Mouse (Mus musculus): ENCODE measurements around the gene Gm572. TPM values are rescaled to one million over a fixed set of nuclear protein-coding genes. Genes with fewer than 3 reads are reported as not detected.
A peak's percentile ranks its signal among the peaks of the same experiment; 100 is the strongest.

Gene Gm572
- polyA plus RNA-seq, 1 experiment from 2014 or later, result not detected

DNA sequence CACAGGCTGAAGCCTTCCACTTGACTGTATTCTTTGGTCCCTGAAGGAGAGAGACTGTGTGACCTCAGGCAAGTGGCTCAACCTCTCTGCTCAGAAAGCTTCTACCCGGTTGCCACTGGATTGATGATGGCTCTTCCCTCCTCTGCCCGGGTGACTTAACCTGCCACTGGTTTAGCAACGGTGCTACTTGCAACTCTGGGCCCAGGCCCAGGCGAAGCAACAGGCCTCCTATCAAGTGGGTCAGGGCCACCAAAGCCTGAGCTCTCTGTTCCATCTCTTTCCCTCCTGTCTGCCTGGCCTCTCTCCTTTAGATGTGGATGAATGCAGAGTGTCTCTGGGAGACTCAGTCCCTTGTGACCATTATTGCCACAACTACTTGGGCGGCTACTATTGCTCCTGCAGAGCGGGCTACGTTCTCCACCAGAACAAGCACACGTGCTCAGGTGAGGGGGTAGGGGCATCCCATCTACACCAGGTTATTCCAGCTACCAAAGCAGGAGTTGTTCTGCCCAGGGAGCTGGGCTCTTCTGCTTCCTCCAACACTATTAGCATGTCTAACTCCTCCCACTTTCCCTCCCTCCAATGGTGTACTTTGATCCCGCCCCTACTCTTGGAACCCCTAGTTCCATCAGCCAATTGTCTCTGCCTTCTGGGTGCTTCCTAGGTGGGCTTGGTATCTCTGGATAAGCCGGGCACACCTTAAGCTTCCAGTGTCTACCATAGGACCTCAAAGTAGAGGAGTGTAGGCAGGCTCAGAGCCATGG lies 39.6 kb upstream of the Gm572 start:
- no peak overlapping the region for H3K27ac ChIP-seq (ENCODE audit: low read length)
- no peak for ATAC-seq (ENCODE audit: low read depth)
- 0 out of 2 replicates have a peak, but pooled peaks cover under 1% of the 10 kb centered on the region for H3K4me1 ChIP-seq (replicated peaks; ENCODE audit: control insufficient read depth, insufficient read depth, low read length)
- no peak overlapping the region for H3K4me2 ChIP-seq (ENCODE audit: low read depth, low read length)
- WGBS, result 64% methylated on average over 10 of the region's 10 CpGs
- H3K27me3 ChIP-seq (ENCODE audit: control insufficient read depth, insufficient read depth, low read depth, low read length), result no peaks in the 10 kb centered on the region
- H3K9ac ChIP-seq (ENCODE audit: low read length), result no peak overlapping the region
- H3K4me3 ChIP-seq (ENCODE audit: low read length), result no peak overlapping the region
- H3K36me3 ChIP-seq (ENCODE audit: control insufficient read depth, insufficient read depth, low read length), result peaks cover 5% of the 10 kb centered on the region; the same call in 1 of the 2 replicates
- peaks cover 4% of the 10 kb centered on the region for H3K9me3 ChIP-seq (ENCODE audit: control insufficient read depth, low read length)

GRCm38 (mm10) chr4:148604141-148604540 lies 39.0 kb upstream of the Gm572 start:
- Histone ChIP-seq H3K4me1 (replicated peaks; ENCODE audit: control insufficient read depth, insufficient read depth, low read length) (0 out of 2 replicates have a peak, but pooled peaks cover 3% of the 10 kb centered on the region), H3K4me2 (ENCODE audit: low read depth, low read length) (no peak overlapping the region), H3K9ac (ENCODE audit: low read length) (no peak overlapping the region), H3K36me3 (ENCODE audit: control insufficient read depth, insufficient read depth, low read length) (no peaks in the 10 kb centered on the region; the same call in 1 of the 2 replicates), H3K9me3 (ENCODE audit: control insufficient read depth, low read length) (no peaks in the 10 kb centered on the region; the same call in none of the 2 replicates), H3K27ac (ENCODE audit: low read length) (no peak overlapping the region), H3K4me3 (ENCODE audit: low read length) (no peak overlapping the region), H3K27me3 (ENCODE audit: control insufficient read depth, insufficient read depth, low read depth, low read length) (no peaks in the 10 kb centered on the region)
- ATAC-seq (ENCODE audit: low read depth), result no peak
- WGBS, result 66% methylated on average over 7 of the region's 7 CpGs

GRCm38 (mm10) chr4:148604541-148605165 lies 38.5 kb upstream of the Gm572 start:
- H3K27ac ChIP-seq (ENCODE audit: low read length), result no peak overlapping the region
- peak; percentile 57; the same call in 1 of the 2 replicates for ATAC-seq (ENCODE audit: low read depth)
- 93% methylated on average over 3 of the region's 3 CpGs for WGBS

GRCm38 (mm10) chr4:148607758-148608157 lies 35.4 kb upstream of the Gm572 start:
- Histone ChIP-seq H3K9me3 (ENCODE audit: control insufficient read depth, low read length) (no peaks in the 10 kb centered on the region), H3K27me3 (ENCODE audit: control insufficient read depth, insufficient read depth, low read depth, low read length) (no peaks in the 10 kb centered on the region), H3K4me2 (ENCODE audit: low read depth, low read length) (no peak overlapping the region), H3K4me1 (replicated peaks; ENCODE audit: control insufficient read depth, insufficient read depth, low read length) (0 out of 2 replicates have a peak, but pooled peaks cover 3% of the 10 kb centered on the region), H3K36me3 (ENCODE audit: control insufficient read depth, insufficient read depth, low read length) (peaks cover 3% of the 10 kb centered on the region; the same call in 1 of the 2 replicates), H3K27ac (ENCODE audit: low read length) (no peak overlapping the region), H3K4me3 (ENCODE audit: low read length) (no peak overlapping the region), H3K9ac (ENCODE audit: low read length) (no peak overlapping the region)
- ATAC-seq (ENCODE audit: low read depth), result 0 out of 2 replicates have a peak, but pooled peaks have one; percentile 35
- WGBS, result 21% methylated on average over 5 of the region's 5 CpGs

More at GRCm38 (mm10) chr4:148604541-148605165, 38.5 kb upstream of the Gm572 start:
- Histone ChIP-seq H3K4me3 (ENCODE audit: low read length) (no peak overlapping the region), H3K36me3 (ENCODE audit: control insufficient read depth, insufficient read depth, low read length) (no peaks in the 10 kb centered on the region), H3K9me3 (ENCODE audit: control insufficient read depth, low read length) (no peaks in the 10 kb centered on the region), H3K4me1 (replicated peaks; ENCODE audit: control insufficient read depth, insufficient read depth, low read length) (0 out of 2 replicates have a peak, but pooled peaks cover 3% of the 10 kb centered on the region), H3K27me3 (ENCODE audit: control insufficient read depth, insufficient read depth, low read depth, low read length) (no peaks in the 10 kb centered on the region), H3K9ac (ENCODE audit: low read length) (no peak overlapping the region), H3K4me2 (ENCODE audit: low read depth, low read length) (no peak overlapping the region)

GRCm38 (mm10) chr4:148609805-148610204 lies 33.3 kb upstream of the Gm572 start:
- H3K4me2 ChIP-seq (ENCODE audit: low read depth, low read length), result no peak overlapping the region
- no peaks in the 10 kb centered on the region for H3K27me3 ChIP-seq (ENCODE audit: control insufficient read depth, insufficient read depth, low read depth, low read length)
- no peak for ATAC-seq (ENCODE audit: low read depth)
- 0 out of 2 replicates have a peak, but pooled peaks cover 3% of the 10 kb centered on the region for H3K4me1 ChIP-seq (replicated peaks; ENCODE audit: control insufficient read depth, insufficient read depth, low read length)
- peaks cover 12% of the 10 kb centered on the region for H3K36me3 ChIP-seq (ENCODE audit: control insufficient read depth, insufficient read depth, low read length)
- H3K4me3 ChIP-seq (ENCODE audit: low read length), result no peak overlapping the region
- 69% methylated on average over 5 of the region's 5 CpGs for WGBS
- no peaks in the 10 kb centered on the region for H3K9me3 ChIP-seq (ENCODE audit: control insufficient read depth, low read length)
- H3K27ac ChIP-seq (ENCODE audit: low read length), result no peak overlapping the region
- no peak overlapping the region for H3K9ac ChIP-seq (ENCODE audit: low read length)

DNA sequence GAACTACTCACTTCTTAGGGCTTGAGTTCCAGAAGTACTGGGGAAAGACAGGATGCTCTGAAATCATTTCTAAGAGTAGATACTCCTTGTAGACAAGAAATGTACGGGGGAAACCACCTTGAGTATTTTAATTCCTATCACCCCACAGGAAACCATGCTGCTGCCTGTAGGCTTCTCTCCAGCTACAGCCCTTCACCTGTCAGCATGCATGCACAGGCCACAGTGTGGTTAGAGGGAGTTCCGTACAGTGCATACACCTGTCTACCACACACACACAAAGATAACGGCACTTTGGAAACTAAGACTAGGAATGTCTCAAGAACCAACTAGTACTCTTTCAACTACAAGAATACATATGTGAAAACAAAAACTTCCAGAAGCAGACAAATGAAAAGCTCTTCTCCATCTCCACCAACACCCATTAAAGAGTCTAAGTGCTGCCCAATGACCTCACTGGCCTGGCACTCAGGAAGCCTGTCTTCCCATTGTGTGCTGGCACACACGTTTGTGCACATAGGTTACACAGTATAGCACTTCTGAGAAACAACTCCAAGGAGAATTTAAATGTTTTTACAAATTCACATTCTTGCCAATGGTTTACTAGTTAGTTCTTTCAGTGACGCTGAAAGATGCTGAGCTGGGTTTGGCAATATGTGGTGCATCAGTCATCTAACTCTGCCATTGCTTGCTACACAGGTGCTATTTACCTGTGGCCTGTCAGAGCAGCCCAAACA lies 32.3 kb upstream of the Gm572 start:
- 53% methylated on average over 5 of the region's 5 CpGs for WGBS
- Histone ChIP-seq H3K4me2 (ENCODE audit: low read depth, low read length) (no peak overlapping the region), H3K36me3 (ENCODE audit: control insufficient read depth, insufficient read depth, low read length) (peaks cover 19% of the 10 kb centered on the region), H3K9ac (ENCODE audit: low read length) (no peak overlapping the region), H3K4me3 (ENCODE audit: low read length) (no peak overlapping the region), H3K4me1 (replicated peaks; ENCODE audit: control insufficient read depth, insufficient read depth, low read length) (0 out of 2 replicates have a peak, but pooled peaks cover 3% of the 10 kb centered on the region), H3K27me3 (ENCODE audit: control insufficient read depth, insufficient read depth, low read depth, low read length) (no peaks in the 10 kb centered on the region), H3K27ac (ENCODE audit: low read length) (no peak overlapping the region), H3K9me3 (ENCODE audit: control insufficient read depth, low read length) (no peaks in the 10 kb centered on the region)
- ATAC-seq (ENCODE audit: low read depth), result no peak

- no peaks in the 10 kb centered on the region for H3K27me3 ChIP-seq (ENCODE audit: control insufficient read depth, insufficient read depth, low read depth, low read length)
- no peaks in the 10 kb centered on the region for H3K9me3 ChIP-seq (ENCODE audit: control insufficient read depth, low read length)
- H3K4me1 ChIP-seq (replicated peaks; ENCODE audit: control insufficient read depth, insufficient read depth, low read length), result 0 out of 2 replicates have a peak, but pooled peaks cover 3% of the 10 kb centered on the region
- no peak overlapping the region for H3K4me3 ChIP-seq (ENCODE audit: low read length)
- H3K36me3 ChIP-seq (ENCODE audit: control insufficient read depth, insufficient read depth, low read length), result peaks cover 25% of the 10 kb centered on the region
- no peak overlapping the region for H3K27ac ChIP-seq (ENCODE audit: low read length)
- no peak for ATAC-seq (ENCODE audit: low read depth)
- 47% methylated on average over 4 of the region's 4 CpGs for WGBS
- H3K4me2 ChIP-seq (ENCODE audit: low read depth, low read length), result no peak overlapping the region
- H3K9ac ChIP-seq (ENCODE audit: low read length), result no peak overlapping the region
Observed at GRCm38 (mm10) chr4:148612557-148612956, 30.6 kb upstream of the Gm572 start.

GRCm38 (mm10) chr4:148613738-148614137 lies 29.4 kb upstream of the Gm572 start:
- WGBS, result 83% methylated on average over 9 of the region's 9 CpGs
- Histone ChIP-seq H3K36me3 (ENCODE audit: control insufficient read depth, insufficient read depth, low read length) (peaks cover 31% of the 10 kb centered on the region), H3K9me3 (ENCODE audit: control insufficient read depth, low read length) (no peaks in the 10 kb centered on the region)

DNA sequence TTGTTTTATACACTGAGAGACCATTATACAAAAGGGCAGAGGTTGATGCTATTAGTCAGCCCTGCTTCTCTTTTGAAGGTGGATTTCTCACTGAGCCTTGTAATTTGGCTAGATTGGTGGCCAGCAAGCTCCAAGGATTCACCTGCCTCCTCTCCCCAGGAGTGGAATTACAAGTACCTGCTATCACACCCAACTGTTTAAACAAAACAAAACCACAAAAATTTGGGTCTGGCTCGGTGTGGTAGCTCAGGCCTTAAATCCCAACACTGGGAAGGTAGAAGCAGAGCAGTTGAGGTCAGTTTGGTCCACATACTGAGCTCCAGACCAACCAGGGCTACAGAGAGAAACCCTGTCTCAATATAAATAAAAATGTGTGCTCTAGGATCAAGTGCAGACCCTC lies 23.3 kb upstream of the Gm572 start:
- Histone ChIP-seq H3K27me3 (ENCODE audit: control insufficient read depth, insufficient read depth, low read depth, low read length) (no peaks in the 10 kb centered on the region), H3K4me2 (ENCODE audit: low read depth, low read length) (no peak overlapping the region), H3K4me3 (ENCODE audit: low read length) (no peak overlapping the region), H3K4me1 (replicated peaks; ENCODE audit: control insufficient read depth, insufficient read depth, low read length) (peaks cover 18% of the 10 kb centered on the region), H3K27ac (ENCODE audit: low read length) (no peak overlapping the region), H3K9ac (ENCODE audit: low read length) (no peak overlapping the region), H3K36me3 (ENCODE audit: control insufficient read depth, insufficient read depth, low read length) (peaks cover 67% of the 10 kb centered on the region), H3K9me3 (ENCODE audit: control insufficient read depth, low read length) (no peaks in the 10 kb centered on the region)
- 32% methylated on average over 1 of the region's 1 CpGs for WGBS
- ATAC-seq (ENCODE audit: low read depth), result peak; percentile 68

More at GRCm38 (mm10) chr4:148613738-148614137, 29.4 kb upstream of the Gm572 start:
- 0 out of 2 replicates have a peak, but pooled peaks cover under 1% of the 10 kb centered on the region for H3K4me1 ChIP-seq (replicated peaks; ENCODE audit: control insufficient read depth, insufficient read depth, low read length)
- H3K27ac ChIP-seq (ENCODE audit: low read length), result no peak overlapping the region
- no peaks in the 10 kb centered on the region for H3K27me3 ChIP-seq (ENCODE audit: control insufficient read depth, insufficient read depth, low read depth, low read length)
- H3K4me3 ChIP-seq (ENCODE audit: low read length), result no peak overlapping the region
- no peak overlapping the region for H3K4me2 ChIP-seq (ENCODE audit: low read depth, low read length)
- no peak for ATAC-seq (ENCODE audit: low read depth)
- H3K9ac ChIP-seq (ENCODE audit: low read length), result no peak overlapping the region
